Mouse (Mus musculus): ENCODE measurements at regions not wholly inside any gene's neighbourhood (a gene's known extent, or its start where the extent isn't known, plus 50 kb on each side); places are given as distances from the start of the nearest gene placed in this dataset.

DNA sequence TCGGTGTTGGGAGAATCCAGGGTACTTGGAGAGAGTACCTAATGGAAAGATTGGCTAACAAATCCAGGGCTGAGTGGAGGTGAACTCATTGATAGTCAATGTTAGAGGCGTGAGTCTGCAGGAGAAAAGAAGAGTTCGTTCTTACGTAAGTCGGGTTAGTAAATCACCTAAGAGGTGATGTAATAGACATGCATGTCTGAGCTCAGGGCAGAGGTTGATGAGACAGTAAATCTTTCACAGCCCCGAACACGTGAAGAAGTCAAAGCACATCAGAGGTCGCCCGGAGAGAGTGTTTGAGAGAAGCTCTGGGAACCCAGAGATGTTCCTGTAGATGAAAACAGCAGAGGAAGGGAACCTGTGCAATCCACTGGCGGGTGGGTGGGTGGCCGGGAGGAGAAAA lies 76.2 kb upstream of the Prdm1 start:
- no peaks in the 10 kb centered on the region for H3K9me3 ChIP-seq (replicated peaks; ENCODE audit: insufficient read depth, low read length)
- no peak overlapping the region for H3K4me3 ChIP-seq (ENCODE audit: control insufficient read depth in 1 of 2, insufficient read depth in 1 of 2, low read depth in 2 of 2, low read length in 2 of 2)
- DNase-seq (ENCODE audit: low read depth, low spot score) = no peak
- TF ChIP-seq SIN3A (IDR thresholded peaks at IDR 0.05; ENCODE audit: low read length) = no peak
- no peak for TF ChIP-seq MAFK (IDR thresholded peaks at IDR 0.05; ENCODE audit: borderline replicate concordance, low read depth, low read length)
- no peak for TF ChIP-seq MYC (IDR thresholded peaks at IDR 0.05; ENCODE audit: low read depth, low read length)
- no peak for TF ChIP-seq MYB (IDR thresholded peaks at IDR 0.05; ENCODE audit: low read depth, low read length)
- no peak for TF ChIP-seq ZKSCAN1 (IDR thresholded peaks at IDR 0.05; ENCODE audit: low read depth, low read length)
- TF ChIP-seq GABPA (IDR thresholded peaks at IDR 0.05; ENCODE audit: low read depth, low read length) = no peak
- TF ChIP-seq HCFC1 (IDR thresholded peaks at IDR 0.05; ENCODE audit: low read depth, low read length) = no peak
- TF ChIP-seq POLR2A (IDR thresholded peaks at IDR 0.05; ENCODE audit: control insufficient read depth in 1 of 2, insufficient read depth in 1 of 2, low read depth in 1 of 2, low read length in 2 of 2, poor library complexity in 1 of 2) = no peak
- no peak for TF ChIP-seq NELFE (IDR thresholded peaks at IDR 0.05; ENCODE audit: low read depth, low read length)
- TF ChIP-seq RAD21 (IDR thresholded peaks at IDR 0.05; ENCODE audit: low read depth, low read length) = no peak
- TF ChIP-seq CHD2 (IDR thresholded peaks at IDR 0.05; ENCODE audit: low read length) = no peak
- TF ChIP-seq TAL1 (IDR thresholded peaks at IDR 0.05; ENCODE audit: low read length) = no peak
- H3K27me3 ChIP-seq (ENCODE audit: control insufficient read depth in 1 of 2, insufficient read depth in 2 of 2, low read length in 2 of 2) = no peaks in the 10 kb centered on the region
- no peak overlapping the region for H3K27ac ChIP-seq (ENCODE audit: control insufficient read depth, low read depth, low read length)
- no peak overlapping the region for H3K9ac ChIP-seq (ENCODE audit: control insufficient read depth, low read depth, low read length, poor library complexity, severe bottlenecking)
- H3K79me2 ChIP-seq (ENCODE audit: control insufficient read depth, insufficient read depth, low read length, poor library complexity) = no peaks in the 10 kb centered on the region
- H3K36me3 ChIP-seq (ENCODE audit: control insufficient read depth in 1 of 2, insufficient read depth in 2 of 2, low read length in 2 of 2) = peaks cover 0 to 20% of the 10 kb centered on the region in 2 experiments; a peak in 2 of 4 replicates
- peaks cover 9 to 28% of the 10 kb centered on the region in 2 experiments for H3K4me1 ChIP-seq (ENCODE audit: control insufficient read depth in 1 of 2, insufficient read depth in 2 of 2, low read length in 2 of 2)

DNA sequence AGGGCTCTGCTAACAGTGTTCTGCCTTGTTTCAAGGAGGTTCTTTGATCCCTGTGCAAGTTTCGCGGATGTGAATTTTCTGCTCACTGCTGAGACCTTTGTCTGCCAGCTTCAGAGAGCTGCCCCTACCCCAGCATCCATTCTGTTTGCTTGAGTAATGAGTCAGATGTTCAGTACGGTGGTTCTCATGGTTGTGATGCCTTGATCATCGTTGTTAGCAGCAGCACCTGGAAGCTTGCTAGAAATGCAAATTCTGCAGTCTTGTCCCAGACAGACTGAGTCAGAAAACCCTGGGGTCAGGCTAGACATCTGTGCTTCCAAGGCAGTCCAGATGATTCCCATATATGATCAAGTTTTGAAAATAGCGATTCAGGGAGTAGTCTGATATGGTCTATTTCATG lies 75.2 kb upstream of the Prdm1 start:
- peaks cover 0 to 14% of the 10 kb centered on the region in 2 experiments; a peak in 2 of 4 replicates for H3K36me3 ChIP-seq (ENCODE audit: control insufficient read depth in 1 of 2, insufficient read depth in 2 of 2, low read length in 2 of 2)
- no peak for DNase-seq (ENCODE audit: low read depth, low spot score)
- no peaks in the 10 kb centered on the region for H3K27me3 ChIP-seq (ENCODE audit: control insufficient read depth in 1 of 2, insufficient read depth in 2 of 2, low read length in 2 of 2)
- H3K27ac ChIP-seq (ENCODE audit: control insufficient read depth, low read depth, low read length) = no peak overlapping the region
- no peak overlapping the region for H3K4me3 ChIP-seq (ENCODE audit: control insufficient read depth in 1 of 2, insufficient read depth in 1 of 2, low read depth in 2 of 2, low read length in 2 of 2)
- no peaks in the 10 kb centered on the region for H3K79me2 ChIP-seq (ENCODE audit: control insufficient read depth, insufficient read depth, low read length, poor library complexity)
- no peaks in the 10 kb centered on the region for H3K9me3 ChIP-seq (replicated peaks; ENCODE audit: insufficient read depth, low read length)
- peaks cover 7 to 21% of the 10 kb centered on the region in 2 experiments; a peak in 3 of 4 replicates for H3K4me1 ChIP-seq (ENCODE audit: control insufficient read depth in 1 of 2, insufficient read depth in 2 of 2, low read length in 2 of 2)
- TF ChIP-seq SIN3A (IDR thresholded peaks at IDR 0.05; ENCODE audit: low read length) = no peak
- H3K9ac ChIP-seq (ENCODE audit: control insufficient read depth, low read depth, low read length, poor library complexity, severe bottlenecking) = no peak overlapping the region

DNA sequence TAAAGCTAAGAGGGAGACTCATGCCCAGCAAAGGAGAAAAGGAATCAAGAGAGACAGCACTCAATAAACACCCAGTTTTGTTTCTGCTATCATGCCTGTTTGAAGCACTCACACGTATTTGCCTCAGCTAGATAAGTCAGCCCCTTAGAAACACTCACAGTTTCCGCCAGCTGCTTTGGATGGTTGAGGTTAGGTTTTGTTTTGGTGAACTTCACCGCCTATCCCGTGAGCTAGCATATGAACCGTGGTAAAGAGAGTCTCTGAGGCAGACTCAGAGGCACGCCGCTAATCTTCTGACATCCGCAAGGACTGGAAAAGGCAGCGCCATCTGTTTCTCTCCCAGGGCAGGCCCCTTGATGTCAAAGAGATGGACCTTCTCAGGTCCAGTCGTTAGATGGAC lies 73.2 kb upstream of the Prdm1 start:
- Histone ChIP-seq H3K79me2 (ENCODE audit: control insufficient read depth, insufficient read depth, low read length, poor library complexity) (no peaks in the 10 kb centered on the region), H3K9me3 (replicated peaks; ENCODE audit: insufficient read depth, low read length) (no peaks in the 10 kb centered on the region), H3K4me1 (ENCODE audit: control insufficient read depth in 1 of 2, insufficient read depth in 2 of 2, low read length in 2 of 2) (peaks cover 0 to 10% of the 10 kb centered on the region in 2 experiments; a peak in 2 of 4 replicates), H3K27ac (ENCODE audit: control insufficient read depth, low read depth, low read length) (no peak overlapping the region), H3K36me3 (ENCODE audit: control insufficient read depth in 1 of 2, insufficient read depth in 2 of 2, low read length in 2 of 2) (no peaks in the 10 kb centered on the region), H3K9ac (ENCODE audit: control insufficient read depth, low read depth, low read length, poor library complexity, severe bottlenecking) (no peak overlapping the region), H3K4me3 (ENCODE audit: control insufficient read depth in 1 of 2, insufficient read depth in 1 of 2, low read depth in 2 of 2, low read length in 2 of 2) (no peak overlapping the region), H3K27me3 (ENCODE audit: control insufficient read depth in 1 of 2, insufficient read depth in 2 of 2, low read length in 2 of 2) (no peaks in the 10 kb centered on the region)
- peak; percentile 14 for DNase-seq (ENCODE audit: low read depth, low spot score)
- TF ChIP-seq USF2 (IDR thresholded peaks at IDR 0.05; ENCODE audit: borderline replicate concordance in 1 of 2, insufficient read depth in 1 of 2, low read depth in 1 of 2, low read length in 2 of 2) (no peak), MAFK (IDR thresholded peaks at IDR 0.05; ENCODE audit: borderline replicate concordance, low read depth, low read length) (no peak), KAT2A (conservative IDR thresholded peaks at IDR 0.05; ENCODE audit: low read depth, low read length) (no peak), TAL1 (IDR thresholded peaks at IDR 0.05; ENCODE audit: low read length) (no peak), RAD21 (IDR thresholded peaks at IDR 0.05; ENCODE audit: low read depth, low read length) (no peak)

Measured in MEL (cell line).